Mouse (Mus musculus) limb, embryonic 14.5 days (tissue): ENCODE measurements around the gene Olfr1175-ps. TPM values are rescaled to one million over a fixed set of nuclear protein-coding genes. Genes with fewer than 3 reads are reported as not detected.

Experiments
- ATAC-seq: fragments of 200-750 bp; cut with Nextera tagmentation; 2 replicates; pipeline ENCODE4 v1.8.0; 2017; ENCODE audit warnings: low read depth, moderate number of reproducible peaks, moderate TSS enrichment; ENCODE audit not compliant: low FRiP score
- DNase-seq: peaks from one replicate; pipeline ENCODE4 v3.0.0-alpha.2; 2015; ENCODE audit warnings: low spot score
- H3K27ac ChIP-seq: fragments of 300-500 bp; sonication (generic); replicated peaks from 2 replicates; pipeline ENCODE4 v1.5.1; 2014; ENCODE audit warnings: low read depth, mild to moderate bottlenecking, low read length, moderate library complexity, mixed read lengths
- H3K27me3 ChIP-seq: fragments of 300-500 bp; sonication (generic); 2 replicates; pipeline ENCODE4 v1.6.1; 2014; ENCODE audit warnings: low read length, mixed read lengths; ENCODE audit not compliant: control insufficient read depth, insufficient read depth
- H3K36me3 ChIP-seq: fragments of 300-500 bp; sonication (generic); 2 replicates; pipeline ENCODE4 v1.6.1; 2014; ENCODE audit warnings: mild to moderate bottlenecking, low read length, moderate library complexity, mixed read lengths; ENCODE audit not compliant: control insufficient read depth, insufficient read depth
- H3K4me1 ChIP-seq: fragments of 300-500 bp; sonication (generic); 2 replicates; pipeline ENCODE4 v1.6.1; 2014; ENCODE audit warnings: antibody characterized with exemption, low read length, mixed read lengths; ENCODE audit not compliant: control insufficient read depth, insufficient read depth
- H3K4me2 ChIP-seq: fragments of 300-500 bp; sonication (generic); replicated peaks from 2 replicates; pipeline ENCODE4 v1.6.1; 2014; ENCODE audit warnings: low read depth, mild to moderate bottlenecking, low read length, moderate library complexity; ENCODE audit not compliant: severe bottlenecking
- H3K4me3 ChIP-seq: fragments of 300-500 bp; sonication (generic); replicated peaks from 2 replicates; pipeline ENCODE4 v1.5.1; 2014; ENCODE audit warnings: low read length
- H3K9ac ChIP-seq: fragments of 300-500 bp; sonication (generic); 2 replicates; pipeline ENCODE4 v1.6.1; 2014; ENCODE audit warnings: mild to moderate bottlenecking, low read depth, low read length, moderate library complexity; ENCODE audit not compliant: severe bottlenecking
- H3K9me3 ChIP-seq: fragments of 300-500 bp; sonication (generic); 2 replicates; pipeline ENCODE4 v1.6.1; 2016; ENCODE audit warnings: low read length; ENCODE audit not compliant: control insufficient read depth
- POLR2A ChIP-seq: fragments of 200-500 bp; IDR thresholded peaks from 2 replicates; pipeline ENCODE4 v1.8.0; 2012; ENCODE audit warnings: inconsistent platforms, mild to moderate bottlenecking, moderate library complexity, borderline replicate concordance; ENCODE audit not compliant: insufficient read depth, insufficient read length; ENCODE audit errors: extremely low read depth
- polyA plus RNA-seq, 2 experiments: library from polyadenylated mRNA; depleted of rRNA in 1 of 2; stranded (reverse) in 1 of 2; unstranded in 1 of 2; fragments of >200 nt; fragmentation: Nextera tagmentation in 1 of 2; extraction: Ambion mirVana in 1 of 2; gene quantifications; 2 replicates each; pipeline versions ENCODE4 v1.2.1 to v1.2.3; 2012 to 2014

Gene Olfr1175-ps
- polyA plus RNA-seq, 2 experiments: not detected

DNA sequence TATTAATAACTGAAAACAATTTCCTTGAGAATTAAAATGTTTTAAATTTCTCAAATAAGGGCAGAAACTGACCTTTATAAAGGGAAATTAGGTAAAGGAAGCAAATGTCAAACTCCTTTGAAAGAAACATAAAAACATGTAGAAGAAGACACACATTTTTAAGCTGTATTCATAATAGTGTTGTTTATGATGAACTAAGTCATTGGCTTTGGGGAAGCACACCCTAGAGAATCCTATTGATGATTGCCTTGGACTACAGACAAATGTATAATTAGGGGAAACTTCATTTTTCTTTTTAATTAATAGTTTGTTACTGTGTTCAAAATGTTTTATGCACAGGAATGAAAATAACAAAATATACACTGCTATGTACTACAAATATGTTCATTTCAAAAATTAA lies 47.2 kb downstream of the Olfr1175-ps start, which contains the start of gene Olfr1173:
TSS of gene Olfr1173 (minus strand) at position 101 of the 400 bp plus-strand sequence.
- no peaks in the 10 kb centered on the region for H3K36me3 ChIP-seq
- H3K27ac ChIP-seq: no peak within 1 kb of the TSS
- TF ChIP-seq POLR2A: no peak
- no peak for ATAC-seq
- DNase-seq: no peak
- no peak within 1 kb of the TSS for H3K4me3 ChIP-seq
- H3K27me3 ChIP-seq: no peaks in the 10 kb centered on the region
- H3K9me3 ChIP-seq: no peaks in the 10 kb centered on the region
- H3K4me2 ChIP-seq: no peak within 1 kb of the TSS
- H3K4me1 ChIP-seq: no peaks in the 10 kb centered on the region
- H3K9ac ChIP-seq: no peak within 1 kb of the TSS

Other genes with a start within 250 kb of the Olfr1175-ps start
- gene Olfr1164, start 233.2 kb downstream of the Olfr1175-ps start, polyA plus RNA-seq (2012; rRNA removed): not detected in 2 replicates
- not detected in 2 replicates for gene Olfr1164, start 233.2 kb downstream of the Olfr1175-ps start, polyA plus RNA-seq (2014; fragmentation: Nextera tagmentation; extraction: Ambion mirVana)
- gene Olfr1166, start 198.9 kb downstream of the Olfr1175-ps start, polyA plus RNA-seq (2012; rRNA removed): not detected in 2 replicates
- gene Olfr1166, start 198.9 kb downstream of the Olfr1175-ps start, polyA plus RNA-seq (2014; fragmentation: Nextera tagmentation; extraction: Ambion mirVana): not detected in 2 replicates
- gene Olfr1167, start 172.0 kb downstream of the Olfr1175-ps start, polyA plus RNA-seq (2012; rRNA removed): not detected in 2 replicates
- not detected in 2 replicates for gene Olfr1167, start 172.0 kb downstream of the Olfr1175-ps start, polyA plus RNA-seq (2014; fragmentation: Nextera tagmentation; extraction: Ambion mirVana)
- gene Olfr1168, start 145.3 kb downstream of the Olfr1175-ps start, polyA plus RNA-seq (2012; rRNA removed): not detected in 2 replicates
- gene Olfr1168, start 145.3 kb downstream of the Olfr1175-ps start, polyA plus RNA-seq (2014; fragmentation: Nextera tagmentation; extraction: Ambion mirVana): not detected in 2 replicates
- gene Olfr1170, start 98.9 kb downstream of the Olfr1175-ps start, polyA plus RNA-seq (2012; rRNA removed): not detected in 2 replicates
- gene Olfr1170, start 98.9 kb downstream of the Olfr1175-ps start, polyA plus RNA-seq (2014; fragmentation: Nextera tagmentation; extraction: Ambion mirVana): not detected in 2 replicates
- gene Olfr1173, start 47.3 kb downstream of the Olfr1175-ps start, polyA plus RNA-seq (2012; rRNA removed): not detected in 2 replicates
- gene Olfr1173, start 47.3 kb downstream of the Olfr1175-ps start, polyA plus RNA-seq (2014; fragmentation: Nextera tagmentation; extraction: Ambion mirVana): not detected in 2 replicates
- gene Olfr1174-ps, start 12.1 kb downstream of the Olfr1175-ps start, polyA plus RNA-seq (2012; rRNA removed): not detected in 2 replicates
- not detected in 2 replicates for gene Olfr1174-ps, start 12.1 kb downstream of the Olfr1175-ps start, polyA plus RNA-seq (2014; fragmentation: Nextera tagmentation; extraction: Ambion mirVana)
- gene Olfr1176, start 9.5 kb upstream of the Olfr1175-ps start, polyA plus RNA-seq (2012; rRNA removed): not detected in 2 replicates
- gene Olfr1176, start 9.5 kb upstream of the Olfr1175-ps start, polyA plus RNA-seq (2014; fragmentation: Nextera tagmentation; extraction: Ambion mirVana): not detected in 2 replicates
- not detected in 2 replicates for gene Olfr1177-ps, start 19.3 kb upstream of the Olfr1175-ps start, polyA plus RNA-seq (2012; rRNA removed)
- not detected in 2 replicates for gene Olfr1177-ps, start 19.3 kb upstream of the Olfr1175-ps start, polyA plus RNA-seq (2014; fragmentation: Nextera tagmentation; extraction: Ambion mirVana)
- gene Olfr1178, start 59.8 kb upstream of the Olfr1175-ps start, polyA plus RNA-seq (2012; rRNA removed): 0.08 TPM in 1 of 2 replicates, not detected in the other
- gene Olfr1178, start 59.8 kb upstream of the Olfr1175-ps start, polyA plus RNA-seq (2014; fragmentation: Nextera tagmentation; extraction: Ambion mirVana): not detected in 2 replicates
- not detected in 2 replicates for gene Olfr1179, start 79.2 kb upstream of the Olfr1175-ps start, polyA plus RNA-seq (2012; rRNA removed)
- gene Olfr1179, start 79.2 kb upstream of the Olfr1175-ps start, polyA plus RNA-seq (2014; fragmentation: Nextera tagmentation; extraction: Ambion mirVana): not detected in 2 replicates
- gene Olfr1180, start 91.9 kb upstream of the Olfr1175-ps start, polyA plus RNA-seq (2012; rRNA removed): not detected in 2 replicates
- not detected in 2 replicates for gene Olfr1180, start 91.9 kb upstream of the Olfr1175-ps start, polyA plus RNA-seq (2014; fragmentation: Nextera tagmentation; extraction: Ambion mirVana)
- gene Olfr1181, start 99.0 kb upstream of the Olfr1175-ps start, polyA plus RNA-seq (2012; rRNA removed): not detected in 2 replicates
- not detected in 2 replicates for gene Olfr1181, start 99.0 kb upstream of the Olfr1175-ps start, polyA plus RNA-seq (2014; fragmentation: Nextera tagmentation; extraction: Ambion mirVana)
- gene Gm13757, start 121.9 kb upstream of the Olfr1175-ps start, polyA plus RNA-seq (2012; rRNA removed): not detected in 2 replicates
- gene Gm13757, start 121.9 kb upstream of the Olfr1175-ps start, polyA plus RNA-seq (2014; fragmentation: Nextera tagmentation; extraction: Ambion mirVana): not detected in 2 replicates
- not detected in 2 replicates for gene Olfr1183, start 127.7 kb upstream of the Olfr1175-ps start, polyA plus RNA-seq (2012; rRNA removed)
- not detected in 2 replicates for gene Olfr1183, start 127.7 kb upstream of the Olfr1175-ps start, polyA plus RNA-seq (2014; fragmentation: Nextera tagmentation; extraction: Ambion mirVana)
- not detected in 2 replicates for gene Olfr1184, start 156.4 kb upstream of the Olfr1175-ps start, polyA plus RNA-seq (2012; rRNA removed)
- not detected in 2 replicates for gene Olfr1184, start 156.4 kb upstream of the Olfr1175-ps start, polyA plus RNA-seq (2014; fragmentation: Nextera tagmentation; extraction: Ambion mirVana)
- not detected in 2 replicates for gene Olfr1185-ps1, start 166.1 kb upstream of the Olfr1175-ps start, polyA plus RNA-seq (2012; rRNA removed)
- gene Olfr1185-ps1, start 166.1 kb upstream of the Olfr1175-ps start, polyA plus RNA-seq (2014; fragmentation: Nextera tagmentation; extraction: Ambion mirVana): not detected in 2 replicates
- not detected in 2 replicates for gene Olfr1186, start 191.3 kb upstream of the Olfr1175-ps start, polyA plus RNA-seq (2012; rRNA removed)
- gene Olfr1186, start 191.3 kb upstream of the Olfr1175-ps start, polyA plus RNA-seq (2014; fragmentation: Nextera tagmentation; extraction: Ambion mirVana): not detected in 2 replicates
- not detected in 2 replicates for gene Olfr1188, start 229.7 kb upstream of the Olfr1175-ps start, polyA plus RNA-seq (2012; rRNA removed)
- not detected in 2 replicates for gene Olfr1188, start 229.7 kb upstream of the Olfr1175-ps start, polyA plus RNA-seq (2014; fragmentation: Nextera tagmentation; extraction: Ambion mirVana)